Mouse (Mus musculus) urinary bladder, postnatal 25 days (tissue): ENCODE data around the gene Fpr-rs6.

Experiments
- DNase-seq: peaks from one replicate; pipeline ENCODE4 v3.0.0; 2022; ENCODE audit warnings: low spot score

Gene Fpr-rs6

DNA sequence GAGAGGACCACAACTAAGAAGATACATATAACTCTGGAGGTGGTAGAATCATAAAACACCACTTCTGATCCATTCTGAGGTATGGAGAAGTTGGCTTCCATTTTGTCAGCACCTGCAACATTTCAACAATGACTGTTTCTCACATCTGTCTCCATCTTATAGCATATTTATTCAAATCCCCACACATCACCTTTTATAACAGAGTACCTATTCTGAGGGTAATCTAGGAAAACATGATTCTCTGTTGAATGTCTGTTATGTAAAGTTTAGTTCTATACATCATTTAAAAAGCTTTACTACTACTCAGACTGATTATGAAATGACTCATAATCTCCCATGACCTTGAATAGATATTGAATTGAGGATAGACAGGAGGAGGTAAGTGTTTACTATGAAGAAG lies at the start of gene Fpr-rs6:
Fpr-rs6 (minus strand) TSS at position 101 of the 400 bp plus-strand sequence.
- DNase-seq: no peak
